ENCODE assay signal across 21 mouse cellular contexts in the genomic region with DNA sequence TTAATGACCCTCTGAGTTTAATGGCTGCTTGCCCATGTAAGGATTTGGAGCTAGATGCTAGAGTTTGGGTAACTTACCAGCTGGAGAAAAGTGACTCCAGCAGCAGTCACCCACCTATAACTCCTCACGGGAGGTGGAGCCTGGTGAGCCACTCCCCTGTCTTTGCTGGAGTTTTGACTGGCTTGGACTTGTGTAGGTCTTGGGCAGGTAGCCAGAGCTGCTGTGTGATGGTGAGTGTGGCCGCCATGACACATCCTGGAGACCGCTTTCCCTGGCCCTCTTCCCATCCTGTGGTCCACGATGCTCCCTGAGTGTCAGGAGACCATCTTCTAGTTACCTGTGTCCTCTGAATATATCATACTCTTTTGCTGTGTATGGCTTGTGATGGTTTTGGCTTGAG. TPM values are rescaled to one million over a fixed set of nuclear protein-coding genes. Genes with fewer than 3 reads are reported as not detected.
"Had no signal": no experiment of that assay in that cellular context is flagged by ENCODE, and none has a peak within 500 bp of the region (broad histone marks: within the 10 kb centered on the region; RNA-seq: fewer than 3 reads in every experiment).

No protein-coding gene starts in this region.

- H3K27me3 ChIP-seq: lung, embryonic 15.5 days; midbrain, embryonic 13.5 days; midbrain, embryonic 15.5 days had no signal

- H3K9ac ChIP-seq: liver, postnatal 0 days; lung, embryonic 15.5 days; midbrain, embryonic 13.5 days; midbrain, embryonic 15.5 days; neural tube, embryonic 12.5 days had no signal

- H3K9me3 ChIP-seq: lung, embryonic 15.5 days; midbrain, embryonic 13.5 days; midbrain, embryonic 15.5 days; neural tube, embryonic 12.5 days had no signal

- H3K4me1 ChIP-seq: lung, embryonic 15.5 days had no signal

- DNase-seq: liver, postnatal 0 days; lung, adult 2 months; lung, postnatal 14 days; lung, postnatal 36 days; retina, postnatal 1 day; right cerebral cortex, adult 18-20 months; right cerebral cortex, postnatal 25 days; right cerebral cortex, postnatal 4 days; spleen, adult 18-20 months; thymus, adult 18-20 months; thymus, postnatal 14 days; thymus, postnatal 36 days had no signal

- H3K36me3 ChIP-seq: lung, embryonic 15.5 days; midbrain, embryonic 13.5 days; midbrain, embryonic 15.5 days; neural tube, embryonic 12.5 days had no signal

- H3K27ac ChIP-seq: lung, embryonic 15.5 days; macrophage; midbrain, embryonic 13.5 days; midbrain, embryonic 15.5 days; neural tube, embryonic 12.5 days had no signal

- H3K4me3 ChIP-seq: lung, embryonic 15.5 days; megakaryocyte, embryonic 14.5 days; midbrain, embryonic 13.5 days; midbrain, embryonic 15.5 days; neural tube, embryonic 12.5 days had no signal

- ATAC-seq: liver, postnatal 0 days; lung, postnatal 0 days; midbrain, embryonic 13.5 days; midbrain, embryonic 15.5 days had no signal

- H3K4me2 ChIP-seq: lung, embryonic 15.5 days; midbrain, embryonic 11.5 days; midbrain, embryonic 13.5 days; midbrain, embryonic 15.5 days; neural tube, embryonic 12.5 days had no signal

RNA-seq across cellular contexts. Expression of a gene that starts 44.2 kb away (rescaled TPM):
- total RNA-seq: monocyte, adult 5-6 weeks had no signal
